Mouse (Mus musculus) brain, embryonic 14.5 days (tissue): ENCODE data around the gene Swsap1.

ENCODE experiments used
- CTCF ChIP-seq: fragments of 200-500 bp; IDR thresholded peaks from 2 replicates; pipeline ENCODE4 v1.5.1; 2012; ENCODE audit warnings: inconsistent platforms, mild to moderate bottlenecking, moderate library complexity, borderline replicate concordance; ENCODE audit not compliant: insufficient read depth, insufficient read length; ENCODE audit errors: extremely low read depth
- POLR2A ChIP-seq: fragments of 200-500 bp; IDR thresholded peaks from 2 replicates; pipeline ENCODE4 v1.6.1; 2012; ENCODE audit warnings: mild to moderate bottlenecking, inconsistent platforms, borderline replicate concordance; ENCODE audit not compliant: poor library complexity, insufficient read depth, insufficient read length, severe bottlenecking; ENCODE audit errors: extremely low read depth

DNA sequence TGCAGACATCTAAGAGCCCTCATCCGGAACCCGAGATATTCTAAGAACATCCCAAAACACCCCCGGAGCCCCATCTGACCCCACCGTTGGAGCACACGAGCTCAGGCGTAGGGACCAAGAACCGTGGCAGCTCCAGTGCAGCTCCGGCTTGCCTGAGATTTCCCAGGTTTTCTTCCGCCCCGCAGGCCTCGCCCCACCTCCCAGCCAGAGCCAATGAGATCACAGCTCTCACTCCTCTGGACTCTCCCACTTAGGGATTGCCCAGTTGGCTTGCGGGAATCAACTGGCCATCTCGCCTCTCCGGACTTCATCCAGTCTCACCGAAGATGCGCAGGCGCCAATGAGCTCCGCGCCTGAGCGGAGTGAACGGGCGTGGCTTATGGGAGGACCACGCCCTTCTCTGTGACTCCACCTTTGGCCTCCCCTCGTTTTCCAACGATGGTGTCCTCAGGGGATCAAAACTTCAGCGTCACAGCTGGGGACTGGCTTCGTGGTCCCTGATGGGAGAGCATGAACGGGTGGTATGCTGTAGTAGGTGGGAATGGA, 28.3 kb upstream of the Swsap1 start, which contains the start of the genes Ccdc159 and Tmem205:
- TF ChIP-seq CTCF (no peak), POLR2A (peak; percentile 63; the same call in 1 of the 2 replicates)
